Mouse (Mus musculus) liver, adult (tissue): ENCODE data around the gene Ccdc170.

ENCODE experiments used
- GATA4 ChIP-seq: IDR thresholded peaks from 2 replicates; pipeline ENCODE4 v1.6.1; 2014; ENCODE audit warnings: mild to moderate bottlenecking, low read length; ENCODE audit not compliant: insufficient replicate concordance

Gene Ccdc170

DNA sequence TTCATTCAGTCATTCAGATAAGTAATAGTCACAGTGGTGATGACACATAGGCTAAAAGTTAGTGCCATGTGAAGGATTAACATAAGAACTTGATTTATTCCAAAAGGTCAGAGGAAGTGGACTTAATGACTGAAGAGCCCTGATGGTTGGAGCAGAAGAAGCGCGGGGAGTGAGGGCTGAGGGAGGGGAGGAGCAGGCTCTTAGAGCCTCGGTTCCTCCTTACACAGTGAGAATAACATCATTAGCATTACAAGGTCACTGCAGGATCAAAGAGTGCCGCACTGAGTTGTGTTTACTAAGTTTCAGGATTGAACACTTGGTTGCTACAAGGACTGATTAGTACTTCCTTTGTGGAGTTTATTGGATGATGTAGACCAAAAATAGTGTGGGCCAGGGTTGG is 10.6 kb downstream of the Ccdc170 start:
- TF ChIP-seq GATA4, result no peak

DNA sequence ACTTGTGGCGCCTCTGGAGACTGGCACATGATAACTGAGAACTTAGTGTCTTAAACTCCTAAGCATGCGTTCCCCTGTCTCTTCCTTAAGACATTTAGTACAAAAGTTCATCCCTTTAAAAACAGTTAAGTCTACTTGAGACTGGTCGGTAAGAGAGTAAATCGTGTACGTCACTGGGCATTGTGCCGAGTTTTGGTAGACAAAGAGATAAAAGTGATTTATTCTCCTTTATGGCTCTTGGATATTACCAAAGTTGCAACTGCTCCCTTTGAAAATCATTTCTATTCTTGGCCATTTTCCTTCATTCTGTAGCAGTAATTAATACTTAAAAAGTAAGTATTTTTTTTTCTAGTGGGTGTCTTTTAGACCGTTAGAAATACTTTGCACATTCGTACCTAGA is 20.9 kb downstream of the Ccdc170 start:
- no peak for TF ChIP-seq GATA4

DNA sequence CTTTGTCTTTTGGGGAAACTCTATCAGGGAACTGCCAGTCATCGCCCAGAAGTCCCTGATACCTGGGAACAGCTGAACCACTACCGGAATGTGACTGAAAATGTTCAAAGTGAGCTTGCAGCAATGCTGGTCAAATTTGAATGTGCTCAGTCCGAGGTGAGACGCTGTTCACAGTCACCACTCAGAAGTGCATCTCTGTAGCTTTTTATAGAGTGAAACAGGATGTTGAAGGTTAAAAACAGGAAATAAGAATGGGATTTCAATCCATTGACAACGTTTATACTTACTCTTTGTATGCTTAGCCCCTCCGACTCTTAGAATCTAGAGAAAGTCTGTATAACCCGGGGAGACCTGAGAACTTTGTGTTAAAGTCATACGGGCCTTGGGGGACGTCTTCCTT is 30.4 kb downstream of the Ccdc170 start:
- TF ChIP-seq GATA4, result no peak

DNA sequence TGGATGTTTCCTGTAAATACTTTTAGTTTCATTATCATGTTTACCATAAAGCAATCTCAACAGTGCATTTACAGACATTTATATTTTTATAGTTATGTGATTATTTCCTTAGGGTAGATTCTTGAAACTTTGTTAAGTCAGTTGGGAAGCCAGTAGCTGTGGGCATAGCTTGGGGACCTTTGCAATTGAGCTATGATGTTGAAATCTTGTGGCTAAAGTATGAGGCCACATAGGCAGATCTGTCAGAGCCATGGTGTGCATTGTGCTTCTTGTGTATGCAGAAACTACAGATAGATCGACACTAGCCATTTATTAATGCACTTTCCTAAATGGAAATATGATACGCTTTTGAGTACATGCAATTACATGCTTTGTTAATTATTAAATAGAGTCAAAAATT is 35.3 kb downstream of the Ccdc170 start:
- TF ChIP-seq GATA4, result no peak

DNA sequence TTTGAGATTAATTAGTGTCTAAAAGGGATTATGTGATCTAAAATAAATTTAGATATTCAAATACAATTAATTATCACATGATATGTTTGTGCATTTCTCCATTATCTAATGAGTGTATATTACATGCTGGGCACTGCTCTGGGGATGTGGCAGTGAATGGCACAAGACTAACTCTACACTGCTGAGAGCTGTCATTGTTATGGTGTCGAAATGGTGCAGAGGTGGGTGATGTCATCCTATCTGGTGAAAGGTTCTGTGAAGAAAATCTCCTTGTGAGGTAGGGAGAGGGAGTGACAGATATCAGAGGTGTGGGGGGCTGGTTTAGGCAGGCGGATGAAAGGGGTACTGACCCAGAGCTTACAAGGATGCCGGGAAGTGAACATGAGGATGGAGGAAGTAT is 37.3 kb downstream of the Ccdc170 start:
- no peak for TF ChIP-seq GATA4

DNA sequence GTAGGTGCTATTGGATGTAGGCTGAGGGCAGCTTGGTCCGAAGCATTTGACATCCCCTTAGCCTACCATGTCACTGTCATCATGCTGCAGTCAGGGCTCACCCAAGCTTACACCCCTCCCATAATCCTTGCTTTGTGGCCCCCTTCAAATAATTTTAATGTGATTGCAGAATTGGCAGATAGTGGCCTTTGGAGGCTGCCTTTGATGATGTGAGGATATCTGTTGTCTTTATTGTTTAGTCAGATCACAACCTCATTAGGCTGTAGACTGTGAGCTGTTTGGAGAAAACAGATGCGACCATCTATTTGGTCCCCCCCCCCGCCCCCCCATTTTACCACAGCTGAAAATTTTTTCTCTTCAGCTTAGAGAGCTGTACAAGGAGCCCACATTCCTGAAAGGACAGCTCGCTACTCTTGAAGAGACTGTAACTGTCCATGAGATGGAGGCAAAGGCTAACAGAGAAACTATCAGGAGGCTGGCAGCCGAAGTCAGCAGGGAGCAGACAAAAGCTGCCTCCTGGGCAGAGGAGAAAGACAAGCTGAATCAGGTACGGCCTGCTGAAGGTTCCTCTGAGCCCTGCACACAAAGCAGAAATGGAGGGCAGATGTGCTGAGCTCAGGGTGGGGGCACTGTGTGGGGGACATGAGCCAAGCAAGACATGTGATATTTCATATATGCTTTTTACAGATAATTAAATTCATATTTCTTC is 38.2 kb downstream of the Ccdc170 start:
- TF ChIP-seq GATA4, result no peak

DNA sequence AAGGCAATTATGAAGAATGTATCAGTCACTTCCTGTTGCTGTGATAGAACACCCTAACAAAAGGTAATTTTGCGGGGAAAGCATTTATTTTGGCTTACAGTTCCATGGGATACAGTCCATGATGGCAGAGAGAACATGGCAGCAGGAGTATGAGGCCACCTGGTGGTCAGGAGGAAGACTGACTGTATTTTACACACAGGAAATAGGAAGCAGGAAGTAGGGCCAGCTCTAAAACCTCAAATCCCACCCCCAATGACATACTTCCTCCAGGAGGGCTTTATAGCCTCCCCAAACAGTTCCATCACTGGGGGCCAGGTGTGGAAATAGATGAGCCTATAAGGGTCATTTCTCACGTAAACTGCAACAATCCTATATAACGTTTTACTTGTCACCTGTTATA is 39.8 kb downstream of the Ccdc170 start:
- no peak for TF ChIP-seq GATA4

DNA sequence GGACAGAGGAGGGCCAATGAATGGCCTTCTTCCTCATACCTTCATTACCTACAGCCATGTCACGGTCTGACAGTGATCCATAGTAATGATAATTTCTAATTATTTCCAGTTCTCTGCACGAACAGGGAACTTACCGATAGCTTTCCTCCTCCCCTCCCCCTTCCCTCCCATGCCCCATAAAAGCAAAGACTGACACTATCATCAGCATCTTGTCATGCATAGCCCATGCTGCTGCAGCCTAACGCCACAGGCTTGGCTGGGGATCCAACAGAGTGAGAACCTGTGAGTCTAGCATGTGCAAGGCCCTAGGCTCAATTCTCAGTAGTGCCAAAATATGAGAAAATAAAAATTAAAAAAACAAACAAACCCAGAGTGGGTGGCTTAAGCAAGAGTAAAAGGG is 40.8 kb downstream of the Ccdc170 start:
- TF ChIP-seq GATA4, result no peak

DNA sequence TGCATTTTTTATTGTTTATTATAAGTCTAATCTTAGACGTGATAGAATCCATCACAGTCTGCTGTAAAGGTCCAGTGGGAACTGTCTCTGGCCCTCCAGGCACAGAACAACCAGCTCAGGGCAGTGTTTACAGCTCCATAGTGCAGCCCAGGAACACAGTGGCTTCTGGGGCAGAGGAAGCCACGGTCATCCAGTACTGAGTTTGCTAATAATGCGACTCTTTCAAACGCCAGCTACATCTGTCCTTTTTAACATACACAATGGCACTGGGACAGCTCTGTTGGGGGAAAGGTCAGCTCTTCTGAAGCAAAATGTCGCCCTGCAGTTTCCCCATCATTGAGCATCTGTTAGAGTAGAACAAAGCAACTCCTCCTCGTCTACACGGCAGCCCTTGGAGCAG is 45.7 kb downstream of the Ccdc170 start:
- no peak for TF ChIP-seq GATA4

DNA sequence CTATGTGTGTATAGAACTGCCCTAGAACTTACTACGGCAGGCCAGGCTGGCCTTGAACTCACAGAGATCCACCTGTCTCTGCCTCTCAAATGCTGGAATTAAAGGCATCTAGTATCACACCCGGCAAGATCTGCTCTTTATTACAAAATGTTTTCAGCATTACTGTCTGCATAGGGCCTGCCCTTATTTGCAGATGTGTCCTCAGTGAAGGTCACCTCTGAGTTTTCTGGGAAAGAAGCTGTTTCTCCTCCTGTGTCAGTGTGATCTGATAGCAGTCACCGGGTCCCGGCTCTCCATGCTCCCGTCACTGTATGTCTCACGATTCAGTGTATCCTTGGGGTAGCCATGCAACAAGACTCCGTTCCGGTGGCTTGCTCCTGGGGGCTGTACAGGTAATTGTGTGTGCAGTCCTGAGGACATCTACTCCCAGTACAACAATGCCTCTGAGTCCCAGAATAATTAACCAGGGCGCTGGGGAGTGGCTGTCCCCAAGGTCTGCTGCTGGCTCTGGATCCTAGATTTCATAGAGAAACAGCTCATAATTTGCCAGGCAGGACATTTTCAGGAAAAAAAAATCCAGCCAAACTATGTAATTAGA is 48.4 kb downstream of the Ccdc170 start:
- no peak for TF ChIP-seq GATA4

DNA sequence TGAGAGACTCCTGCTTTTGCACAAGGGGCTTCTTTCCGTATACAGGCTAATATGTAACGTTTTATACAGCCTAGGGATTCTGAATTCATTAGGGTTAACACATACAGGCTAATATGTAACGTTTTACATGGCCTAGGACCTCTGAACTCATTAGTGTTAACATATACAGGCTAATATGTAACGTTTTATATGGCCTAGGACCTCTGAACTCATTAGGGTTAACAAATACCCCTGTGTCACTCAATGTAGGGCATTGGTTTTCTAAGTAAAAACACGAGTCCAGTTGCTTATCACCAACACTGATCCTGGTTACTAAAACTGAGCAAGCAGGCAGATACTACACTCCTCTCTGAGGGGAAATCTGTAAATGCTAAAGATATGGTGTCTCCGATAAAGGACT is 49.6 kb downstream of the Ccdc170 start:
- TF ChIP-seq GATA4, result no peak

DNA sequence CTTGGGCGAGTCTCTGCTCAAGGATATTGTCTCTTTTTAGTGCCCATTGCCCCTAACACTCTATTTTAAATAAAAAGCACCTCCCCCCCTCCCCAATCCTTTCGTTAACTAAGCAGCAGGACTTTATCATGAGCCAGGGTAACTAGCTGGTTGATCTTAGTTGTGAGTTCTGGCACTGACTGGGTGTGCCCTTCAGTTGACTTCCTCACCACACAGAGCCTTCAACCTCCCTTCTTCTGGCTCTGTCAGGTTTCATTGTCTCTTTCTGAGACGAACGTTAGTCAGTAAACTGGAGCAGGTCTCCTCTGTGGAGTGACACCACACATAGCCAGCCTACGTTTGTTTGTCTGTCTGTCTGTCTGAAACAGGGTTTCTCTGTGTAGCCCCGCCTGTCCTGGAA is 50.4 kb downstream of the Ccdc170 start:
- TF ChIP-seq GATA4, result no peak

DNA sequence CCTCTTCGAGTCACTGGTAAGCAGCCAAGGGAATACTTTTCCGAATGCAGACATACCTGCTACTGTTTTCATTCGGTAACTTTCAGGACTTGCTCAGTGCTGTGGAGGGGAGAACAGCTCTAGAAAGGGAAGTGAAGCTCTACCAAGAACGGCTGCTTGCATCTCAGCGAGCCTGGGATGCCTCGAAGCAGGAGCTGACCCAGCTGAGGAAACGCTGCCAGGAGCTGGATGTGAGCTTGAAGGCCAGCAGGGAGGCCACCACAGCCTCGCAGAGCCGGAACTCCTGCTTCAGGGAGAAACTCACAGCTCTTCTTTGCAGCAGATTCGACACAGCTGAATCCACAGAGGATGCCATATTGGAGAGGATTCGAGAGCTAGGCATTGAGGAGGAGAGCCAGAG is 51.6 kb downstream of the Ccdc170 start:
- no peak for TF ChIP-seq GATA4

DNA sequence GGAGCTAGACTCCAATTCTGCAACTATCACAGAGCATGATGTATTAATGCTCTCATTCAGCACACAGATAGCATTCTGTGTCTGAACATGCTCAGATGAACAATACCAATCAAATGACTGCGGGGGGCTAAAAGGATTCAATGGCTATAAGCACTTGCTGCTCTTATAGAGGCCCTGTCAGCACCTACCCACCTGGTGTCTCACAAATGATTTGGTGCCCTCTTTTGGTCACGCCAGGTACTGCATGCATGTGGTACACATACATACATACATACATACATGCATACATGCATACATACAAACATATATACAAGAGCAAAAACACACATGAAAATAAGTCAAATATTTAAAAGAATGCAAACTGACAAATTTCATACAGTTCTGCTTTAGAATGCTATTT is 63.2 kb downstream of the Ccdc170 start:
- no peak for TF ChIP-seq GATA4

DNA sequence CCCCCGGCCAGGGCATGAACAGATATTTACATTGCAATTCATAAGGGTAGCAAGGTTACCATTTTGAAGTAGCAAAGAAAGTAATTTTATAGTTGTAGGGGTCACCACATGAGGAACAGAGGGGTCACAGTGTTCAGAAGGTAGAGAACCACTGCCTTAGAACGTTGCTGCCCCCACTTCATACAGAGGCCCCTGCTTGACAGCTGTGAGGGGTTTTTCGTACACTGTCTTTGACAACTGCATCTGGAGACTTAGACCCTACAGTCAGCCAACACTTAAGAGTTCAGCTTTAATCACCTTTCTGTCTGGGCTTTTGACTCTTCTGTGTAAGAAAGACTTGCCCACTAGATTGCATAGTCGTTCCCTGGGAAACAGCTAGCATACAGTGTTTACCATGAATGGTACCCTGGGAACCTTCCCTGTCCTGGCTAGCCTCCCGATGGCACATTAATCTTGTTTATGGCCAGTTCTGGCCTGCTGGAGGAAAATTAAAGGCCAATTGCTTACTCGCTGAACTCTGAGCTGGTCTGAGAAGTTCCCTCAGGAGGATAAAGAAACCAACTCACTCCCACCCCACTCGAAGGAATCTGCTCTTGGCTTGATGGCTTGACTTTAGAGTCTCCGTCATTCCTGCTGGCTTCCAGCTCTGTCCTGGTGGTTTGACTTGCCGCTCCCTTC is 71.3 kb downstream of the Ccdc170 start:
- no peak for TF ChIP-seq GATA4

DNA sequence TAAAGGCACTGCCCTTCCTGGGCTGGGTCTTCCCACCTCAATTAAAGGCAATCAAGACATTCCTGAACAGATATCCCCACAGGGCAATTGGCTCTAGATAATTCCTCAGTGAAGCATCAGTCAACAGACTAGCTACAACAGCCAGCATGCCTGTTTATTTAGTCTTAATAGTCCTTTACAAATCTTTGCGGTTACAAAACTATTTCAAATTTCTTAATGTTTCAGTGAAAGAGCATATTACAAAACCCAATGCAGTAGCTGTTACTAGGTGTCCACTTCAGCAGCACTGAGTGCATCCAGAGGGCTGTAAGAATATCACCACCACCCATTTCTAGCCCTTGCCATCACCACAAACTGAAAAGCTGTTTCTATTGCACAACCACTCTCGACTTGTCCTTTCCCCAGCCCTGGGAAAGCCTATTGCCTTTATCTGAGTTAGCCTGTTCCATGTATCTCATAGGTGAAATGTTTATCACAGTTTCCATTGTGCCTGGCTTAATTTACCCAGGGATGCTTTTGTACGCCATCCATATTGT is 74.6 kb downstream of the Ccdc170 start:
- no peak for TF ChIP-seq GATA4

DNA sequence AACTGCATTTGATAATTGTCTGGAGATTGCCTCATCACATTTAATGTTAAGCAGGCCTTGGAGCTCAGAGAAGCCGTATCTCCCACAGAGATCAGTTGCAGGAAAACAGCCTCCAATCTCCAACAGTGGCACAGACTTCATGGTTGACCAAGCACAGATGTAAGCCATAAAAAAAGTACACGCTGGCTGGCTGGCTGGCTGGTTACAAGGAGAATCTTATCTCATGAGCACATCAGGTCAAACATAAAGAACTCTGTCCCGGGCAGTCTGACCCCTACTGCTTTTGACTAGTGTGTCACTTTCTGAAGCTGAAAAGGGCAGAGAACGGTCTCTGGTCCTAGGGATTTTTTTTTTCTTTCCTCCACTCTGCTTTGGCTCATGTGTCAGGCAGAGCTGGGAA is 76.8 kb downstream of the Ccdc170 start:
- no peak for TF ChIP-seq GATA4

DNA sequence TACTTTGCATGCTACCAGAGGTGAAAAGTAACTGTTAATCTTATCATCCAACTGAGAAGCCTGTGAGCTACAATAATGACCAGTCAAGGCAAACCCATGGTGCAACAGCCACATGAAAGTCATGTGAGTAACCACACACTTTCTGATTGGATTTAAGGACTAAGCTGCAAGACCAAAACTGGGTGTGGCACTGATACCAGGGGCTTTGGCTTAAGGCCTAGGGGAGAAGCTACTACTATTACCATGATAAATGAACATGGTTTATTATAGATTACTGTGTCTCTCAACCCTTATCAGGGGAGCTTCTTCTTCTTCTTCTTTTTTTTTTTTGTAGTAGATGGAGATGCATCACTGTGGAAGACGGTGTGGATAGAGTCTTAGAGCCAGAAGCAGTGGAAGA is 82.8 kb downstream of the Ccdc170 start:
- TF ChIP-seq GATA4, result no peak
